25 mouse cellular contexts compared by ENCODE assay signal in the genomic region with DNA sequence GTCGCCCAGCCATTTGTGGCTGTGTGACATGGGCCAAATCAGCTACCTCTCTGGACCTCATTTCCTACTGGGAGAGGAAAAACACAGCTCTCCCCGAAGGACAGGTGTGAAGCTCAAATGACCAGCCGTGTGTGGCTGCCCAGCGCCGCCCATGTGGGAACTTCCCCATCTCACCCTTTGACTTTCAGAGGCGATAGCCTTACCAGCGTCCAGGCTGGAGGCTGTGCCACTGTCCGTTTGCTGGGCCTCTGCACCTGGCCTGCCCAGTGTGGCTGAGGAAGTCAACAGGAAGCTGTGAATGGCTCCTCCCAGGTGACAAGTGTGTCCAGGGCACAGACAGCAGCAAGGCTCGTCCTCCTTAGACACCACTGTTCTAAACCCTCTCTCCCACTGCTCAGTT. TPM values are rescaled to one million over a fixed set of nuclear protein-coding genes. Genes with fewer than 3 reads are reported as not detected.
"Had no signal": no experiment of that assay in that cellular context is flagged by ENCODE, and none has a peak within 500 bp of the region (broad histone marks: within the 10 kb centered on the region; RNA-seq: fewer than 3 reads in every experiment).

No protein-coding gene starts in this region.

- H3K27ac ChIP-seq: kidney, postnatal 0 days; limb, embryonic 10.5 days; limb, embryonic 13.5 days; liver, embryonic 12.5 days; liver, embryonic 15.5 days; lung, embryonic 15.5 days; midbrain, embryonic 10.5 days; midbrain, embryonic 13.5 days; stomach, embryonic 15.5 days had no signal

- H3K9me3 ChIP-seq: limb, embryonic 10.5 days; lung, embryonic 15.5 days; stomach, embryonic 15.5 days had no signal

- H3K4me2 ChIP-seq: limb, embryonic 13.5 days; liver, embryonic 12.5 days; liver, embryonic 15.5 days; lung, embryonic 15.5 days; midbrain, embryonic 13.5 days; stomach, embryonic 15.5 days had no signal

- H3K27me3 ChIP-seq: limb, embryonic 13.5 days; lung, embryonic 15.5 days; midbrain, embryonic 13.5 days; stomach, embryonic 15.5 days had no signal

- H3K9ac ChIP-seq: limb, embryonic 13.5 days; liver, embryonic 12.5 days; liver, embryonic 15.5 days; lung, embryonic 15.5 days; midbrain, embryonic 13.5 days; stomach, embryonic 15.5 days had no signal

- H3K36me3 ChIP-seq: limb, embryonic 10.5 days; limb, embryonic 13.5 days; liver, embryonic 12.5 days; liver, embryonic 15.5 days; lung, embryonic 15.5 days; midbrain, embryonic 10.5 days; midbrain, embryonic 13.5 days; stomach, embryonic 15.5 days had no signal

- DNase-seq: kidney, adult 2 months; kidney, postnatal 25 days; liver; lung, adult 18-20 months; lung, postnatal 10 days; lung, postnatal 36 days; right cerebral cortex, postnatal 14 days; right cerebral cortex, postnatal 4 days; spleen, adult 18-20 months; thymus, postnatal 25 days had no signal

- H3K4me3 ChIP-seq: limb, embryonic 10.5 days; limb, embryonic 13.5 days; liver, embryonic 12.5 days; liver, embryonic 15.5 days; lung, embryonic 15.5 days; megakaryocyte, embryonic 14.5 days; midbrain, embryonic 10.5 days; midbrain, embryonic 13.5 days; stomach, embryonic 15.5 days had no signal

RNA-seq across cellular contexts. Expression of gene Trim63, which starts 3.1 kb away (rescaled TPM):
- total RNA-seq: layer of hippocampus, adult 8-10 months had no signal

RNA-seq across cellular contexts. Expression of gene Slc30a2, which starts 31.2 kb away (rescaled TPM):
- total RNA-seq: layer of hippocampus, postnatal 10 days; left cerebral cortex, postnatal 25 days; midbrain, postnatal 0 days had no signal
- polyA plus RNA-seq: limb, embryonic 10.5 days; liver, embryonic 12.5 days; neural tube, embryonic 11.5 days had no signal
